Mouse (Mus musculus) CH12.LX (cell line): ENCODE data around the gene Pbx1.

Source experiments
- CHD2 ChIP-seq: IDR thresholded peaks from 2 replicates; pipeline ENCODE4 v1.6.1; 2011; ENCODE audit warnings: low read length, improper control_type of control experiment
- CTCF ChIP-seq, 2 experiments: IDR thresholded peaks in 1 of 2; conservative IDR thresholded peaks in 1 of 2; 2 replicates each; pipeline ENCODE4 v1.5.1; 2011 to 2012; ENCODE audit warnings: low read depth in 2 of 2, low read length in 2 of 2, improper control_type of control experiment in 1 of 2, inconsistent platforms in 1 of 2, mild to moderate bottlenecking in 1 of 2, moderate library complexity in 1 of 2
- ELF1 ChIP-seq: IDR thresholded peaks from 2 replicates; pipeline ENCODE4 v1.6.1; 2014; ENCODE audit warnings: low read depth, mild to moderate bottlenecking, inconsistent platforms, low read length, improper control_type of control experiment
- EP300 ChIP-seq: IDR thresholded peaks from 2 replicates; pipeline ENCODE4 v1.6.1; 2011; ENCODE audit warnings: low read length, improper control_type of control experiment
- HCFC1 ChIP-seq: IDR thresholded peaks from 2 replicates; pipeline ENCODE4 v1.6.1; 2012; ENCODE audit warnings: low read depth, mild to moderate bottlenecking, inconsistent platforms, low read length, improper control_type of control experiment
- MXI1 ChIP-seq: IDR thresholded peaks from 2 replicates; pipeline ENCODE4 v1.6.1; 2011; ENCODE audit warnings: mild to moderate bottlenecking, low read depth, low read length, improper control_type of control experiment
- POLR2A ChIP-seq: IDR thresholded peaks from 2 replicates; pipeline ENCODE4 v1.6.1; 2011; ENCODE audit warnings: low read depth, mild to moderate bottlenecking, improper control_type of control experiment, low read length
- TBP ChIP-seq: conservative IDR thresholded peaks from 2 replicates; pipeline ENCODE4 v1.6.1; 2011; ENCODE audit warnings: low read depth, low read length, improper control_type of control experiment
- TCF12 ChIP-seq: IDR thresholded peaks from 2 replicates; pipeline ENCODE4 v1.6.1; 2014; ENCODE audit warnings: low read depth, mild to moderate bottlenecking, inconsistent platforms, low read length, improper control_type of control experiment
- UBTF ChIP-seq: IDR thresholded peaks from 2 replicates; pipeline ENCODE4 v1.6.1; 2012; ENCODE audit warnings: low read depth, mild to moderate bottlenecking, inconsistent platforms, low read length, improper control_type of control experiment, moderate library complexity

DNA sequence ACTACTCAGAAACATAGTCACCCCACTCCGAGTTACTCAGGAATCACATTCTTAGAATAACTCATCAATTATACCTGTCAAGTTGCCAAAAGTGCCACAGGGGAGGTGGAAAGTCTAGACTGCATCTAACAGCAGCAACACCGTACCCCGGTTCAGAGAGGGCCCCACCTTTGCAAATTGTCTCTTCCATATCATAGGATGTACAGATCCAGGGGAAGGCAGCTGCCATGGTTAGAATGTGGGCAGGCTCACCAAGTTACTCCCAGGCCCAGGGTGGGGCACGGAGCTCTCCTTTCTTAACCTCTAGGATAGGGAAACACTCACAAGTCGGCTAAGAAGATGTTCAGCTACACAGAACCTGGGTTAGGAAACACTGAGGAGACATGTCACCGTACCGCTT is 29.4 kb downstream of the Pbx1 start:
- TF ChIP-seq POLR2A (no peak), EP300 (no peak), UBTF (no peak), CHD2 (no peak), CTCF (conservative IDR thresholded peaks at IDR 0.05 in 1 of 2, IDR thresholded peaks at IDR 0.05 in 1 of 2; ENCODE audit: low read depth in 2 of 2, low read length in 2 of 2) (no peak), TBP (no peak), ELF1 (no peak), MXI1 (no peak), TCF12 (no peak), HCFC1 (no peak)
